Mouse (Mus musculus) heart, postnatal 10 days (tissue): Measurements from ENCODE around the gene Cd80. TPM values are rescaled to one million over a fixed set of nuclear protein-coding genes. Genes with fewer than 3 reads are reported as not detected.
"Not testable (repeated sequence)": the region's sequence is repeated elsewhere in the genome, so short reads cannot be mapped to it uniquely, and the experiment has no call there.

Source experiments
- DNase-seq, 2 experiments: peaks; one replicate each; pipeline ENCODE4 v3.0.0; 2021
- intact Hi-C: fragments of 180-260 bp; cut with DNase I; formaldehyde crosslinking; loops from one replicate; pipeline ENCODE4 v1.15.1; 2025
- total RNA-seq, 2 experiments: library from RNA; stranded (reverse); gene quantifications; 2 replicates each; pipeline ENCODE4 v1.2.3; 2021

The Cd80 gene
- total RNA-seq, 2 experiments from 2014 or later: 0.53 to 0.84 TPM

- intact Hi-C loops, DNase-seq: not testable (repeated sequence)
Observed at GRCm38 (mm10) chr16:38446141-38446540, 9.2 kb upstream of the Cd80 start.

GRCm38 (mm10) chr16:38447366-38447765 lies 8.0 kb upstream of the Cd80 start:
- intact Hi-C loops: no loop called here
- DNase-seq: no peak

- no peak for DNase-seq
- intact Hi-C loops: no loop called here
Observed at GRCm38 (mm10) chr16:38448458-38448857, 6.9 kb upstream of the Cd80 start.

- no peak for DNase-seq
Observed at GRCm38 (mm10) chr16:38450707-38451106, 4.7 kb upstream of the Cd80 start.

GRCm38 (mm10) chr16:38451421-38452205 lies 3.7 kb upstream of the Cd80 start:
- DNase-seq: peak; percentile 38
- intact Hi-C loops: loop anchor here (2.0 to 5.0 kb wide), 2 partner anchors 54 to 105 kb away; partner anchors contain the start of genes Cox17 and Gm21987

More at GRCm38 (mm10) chr16:38450707-38451106, 4.7 kb upstream of the Cd80 start:
- intact Hi-C loops: loop anchor here (5.0 kb wide), 1 partner anchor 53 kb away; no protein-coding TSS in a partner anchor

GRCm38 (mm10) chr16:38452442-38453202 lies 2.7 kb upstream of the Cd80 start, which contains the start of gene Adprh:
TSS of gene Adprh (minus strand) at chr16:38452703.
- intact Hi-C loops: loop anchor here (2.0 to 5.0 kb wide), 2 partner anchors 55 to 106 kb away; partner anchors contain the start of genes Cox17 and Gm21987

GRCm38 (mm10) chr16:38453203-38453553 lies 2.2 kb upstream of the Cd80 start:
- intact Hi-C loops: loop anchor here (2.0 to 5.0 kb wide), 2 partner anchors 56 to 106 kb away; partner anchors contain the start of genes Cox17 and Gm21987
- no peak for DNase-seq

More at GRCm38 (mm10) chr16:38452442-38453202, 2.7 kb upstream of the Cd80 start, which contains the start of gene Adprh:
- DNase-seq: peak; percentile 95 to 96

- intact Hi-C loops: loop anchor here (2.0 to 5.0 kb wide), 2 partner anchors 57 to 107 kb away; partner anchors contain the start of genes Cox17 and Gm21987
- DNase-seq: no peak
Observed at GRCm38 (mm10) chr16:38453952-38454351, 1.4 kb upstream of the Cd80 start.

GRCm38 (mm10) chr16:38454533-38455254 lies 667 bp upstream of the Cd80 start:
- intact Hi-C loops: loop anchor here (5.0 kb wide), 1 partner anchor 57 kb away; no protein-coding TSS in a partner anchor
- DNase-seq: no peak

- no peak for DNase-seq
- intact Hi-C loops: no loop called here
Observed at GRCm38 (mm10) chr16:38456812-38457567, 1.6 kb downstream of the Cd80 start.

- peak in 1 of 2 experiments; percentile 20 for DNase-seq
- intact Hi-C loops: no loop called here
Observed at GRCm38 (mm10) chr16:38458600-38459280, 3.4 kb downstream of the Cd80 start.

GRCm38 (mm10) chr16:38459990-38460389 lies 4.6 kb downstream of the Cd80 start:
- intact Hi-C loops: no loop called here
- no peak for DNase-seq

- intact Hi-C loops: no loop called here
- no peak for DNase-seq
Observed at GRCm38 (mm10) chr16:38461749-38462148, 6.4 kb downstream of the Cd80 start.

GRCm38 (mm10) chr16:38462161-38462560 lies 6.8 kb downstream of the Cd80 start:
- DNase-seq: no peak
- intact Hi-C loops: no loop called here

- no peak for DNase-seq
- intact Hi-C loops: no loop called here
Observed at GRCm38 (mm10) chr16:38463305-38463704, 7.9 kb downstream of the Cd80 start.

GRCm38 (mm10) chr16:38466089-38466488 lies 10.7 kb downstream of the Cd80 start:
- no peak for DNase-seq
- intact Hi-C loops: no loop called here

GRCm38 (mm10) chr16:38467091-38467916 lies 11.9 kb downstream of the Cd80 start:
- intact Hi-C loops: no loop called here
- DNase-seq: no peak
